9 mouse cellular contexts compared by ENCODE assay signal in genomic region chr17:81621188-81621644, GRCm38 (mm10).
DNase-seq lines count a peak whose midpoint lies in the region; ATAC-seq and TF ChIP-seq lines count a peak whose summit lies in the region.
"Had no signal": no experiment of that assay in that cellular context is flagged by ENCODE, and none has a peak within 500 bp of the region (broad histone marks: within the 10 kb centered on the region; RNA-seq: fewer than 3 reads in every experiment).

No protein-coding gene starts in this region.

- H3K9ac ChIP-seq in hindbrain, postnatal 0 days (replicated peaks; ENCODE audit: low read length), result no peak overlapping the region
- H3K9ac ChIP-seq: limb, embryonic 13.5 days had no signal

- H3K27ac ChIP-seq in hindbrain, postnatal 0 days, result no peak overlapping the region
- H3K27ac ChIP-seq in midbrain, embryonic 10.5 days (replicated peaks), result no peak overlapping the region
- H3K27ac ChIP-seq: limb, embryonic 13.5 days had no signal

- H3K9me3 ChIP-seq in hindbrain, postnatal 0 days (ENCODE audit: low read length), result no peaks in the 10 kb centered on the region
- H3K9me3 ChIP-seq in midbrain, embryonic 10.5 days (replicated peaks), result no peaks in the 10 kb centered on the region
- H3K9me3 ChIP-seq: limb, embryonic 13.5 days had no signal

- no peaks in the 10 kb centered on the region for H3K36me3 ChIP-seq in hindbrain, postnatal 0 days (ENCODE audit: insufficient read depth, low read length)
- H3K36me3 ChIP-seq in midbrain, embryonic 10.5 days, result no peaks in the 10 kb centered on the region

- 57% methylated on average over 2 of the region's 2 CpGs for WGBS in hindbrain, postnatal 0 days
- 70% methylated on average over 2 of the region's 2 CpGs for WGBS in midbrain, embryonic 10.5 days

- no peak for TF ChIP-seq CTCF in hindbrain, postnatal 0 days (IDR thresholded peaks at IDR 0.05; ENCODE audit: low read depth)

- peak; percentile 13 to 14 for DNase-seq in heart, adult 9 months (ENCODE audit: low spot score in 2 of 2)
- no peak for DNase-seq in heart, adult 8-10 months (ENCODE audit: low spot score)
- DNase-seq in 3T3-L1 (ENCODE audit: low read depth, low spot score), result peak; percentile 4
- DNase-seq in cerebellum, postnatal 10 days, result peak; percentile 82 to 89
- no peak for DNase-seq in hindbrain, postnatal 0 days (ENCODE audit: low spot score)
- DNase-seq in midbrain, embryonic 10.5 days (ENCODE audit: low spot score), result no peak

- H3K4me1 ChIP-seq in hindbrain, postnatal 0 days (ENCODE audit: insufficient read depth, low read length), result peaks cover 4% of the 10 kb centered on the region; the same call in 1 of the 2 replicates
- H3K4me1 ChIP-seq in midbrain, embryonic 10.5 days, result no peaks in the 10 kb centered on the region
- H3K4me1 ChIP-seq: limb, embryonic 13.5 days had no signal

- no peak overlapping the region for H3K4me3 ChIP-seq in hindbrain, postnatal 0 days (ENCODE audit: low read length)
- no peak overlapping the region for H3K4me3 ChIP-seq in midbrain, embryonic 10.5 days
- H3K4me3 ChIP-seq: limb, embryonic 13.5 days had no signal

- peak; percentile 53 for ATAC-seq in hindbrain, postnatal 0 days
- ATAC-seq in CD4-positive, CD25-positive, alpha-beta regulatory T cell, adult 4 months, result no peak
- ATAC-seq in monocyte, adult 5-6 weeks (replicated peaks; ENCODE audit: insufficient number of reproducible peaks, low FRiP score, low TSS enrichment, poor library complexity, severe bottlenecking), result no peak

- H3K4me2 ChIP-seq in hindbrain, postnatal 0 days (ENCODE audit: low read depth, low read length), result no peak overlapping the region
- H3K4me2 ChIP-seq: limb, embryonic 13.5 days had no signal

- H3K27me3 ChIP-seq in hindbrain, postnatal 0 days (ENCODE audit: insufficient read depth, low read length), result no peaks in the 10 kb centered on the region
- H3K27me3 ChIP-seq in midbrain, embryonic 10.5 days (ENCODE audit: low read depth, poor library complexity, severe bottlenecking), result no peaks in the 10 kb centered on the region
- H3K27me3 ChIP-seq: limb, embryonic 13.5 days had no signal

Comparison
In these comparisons a context has a peak if more than half of its experiments do, and no peak if none do; other contexts are left out.
1. DNase-seq: peak in heart, adult 9 months (2 of 2), 3T3-L1 (single experiment) and cerebellum, postnatal 10 days (2 of 2); none in heart, adult 8-10 months (single experiment), hindbrain, postnatal 0 days (single experiment) and midbrain, embryonic 10.5 days (single experiment).